Mouse (Mus musculus) cerebellum, adult 9-11 months (tissue): ENCODE data around the gene Mypn.

Experiments used
- DNase-seq: peaks from one replicate; pipeline ENCODE4 v3.0.0; 2022

Gene Mypn

DNA sequence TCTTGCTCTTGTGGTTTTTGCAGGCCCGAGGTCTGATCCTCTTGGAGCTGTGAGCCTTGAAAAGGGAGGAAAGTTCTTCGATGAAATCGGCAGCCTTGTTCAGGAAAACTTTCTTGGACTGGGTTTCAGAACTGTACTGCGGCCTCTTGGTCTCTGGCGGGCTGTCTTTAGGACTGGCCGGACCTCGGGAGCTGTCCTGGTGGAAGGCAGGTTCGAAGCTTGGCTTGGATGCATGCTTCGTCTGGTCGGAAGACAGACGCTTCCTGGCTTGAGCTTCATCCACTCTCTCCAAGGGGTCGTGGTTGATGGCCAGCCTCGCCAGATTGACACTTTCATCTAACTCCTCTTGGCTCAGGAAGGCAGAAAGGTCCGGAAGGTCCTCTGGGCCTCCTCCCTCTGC is 11.0 kb downstream of the Mypn start:
- DNase-seq, result no peak

DNA sequence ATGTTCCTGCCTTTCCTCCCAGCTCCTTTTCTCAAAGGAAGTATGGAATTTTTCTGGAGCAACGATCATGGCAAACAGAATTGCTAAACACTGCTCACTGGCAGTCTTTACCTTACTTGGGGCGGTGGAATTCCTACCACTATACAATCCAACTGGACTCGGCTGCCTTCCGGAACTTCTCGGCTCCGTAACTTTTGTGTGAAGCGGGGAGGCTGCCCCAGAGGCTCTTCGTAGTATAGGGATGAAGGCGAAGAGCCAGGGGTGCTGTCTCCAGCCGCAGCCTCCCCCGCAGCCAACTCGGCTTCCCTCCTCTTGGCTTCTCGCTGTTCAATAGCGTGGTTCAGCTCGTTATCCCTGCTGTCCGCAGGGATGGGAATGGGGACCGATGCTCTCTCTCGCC is 11.5 kb downstream of the Mypn start:
- no peak for DNase-seq

DNA sequence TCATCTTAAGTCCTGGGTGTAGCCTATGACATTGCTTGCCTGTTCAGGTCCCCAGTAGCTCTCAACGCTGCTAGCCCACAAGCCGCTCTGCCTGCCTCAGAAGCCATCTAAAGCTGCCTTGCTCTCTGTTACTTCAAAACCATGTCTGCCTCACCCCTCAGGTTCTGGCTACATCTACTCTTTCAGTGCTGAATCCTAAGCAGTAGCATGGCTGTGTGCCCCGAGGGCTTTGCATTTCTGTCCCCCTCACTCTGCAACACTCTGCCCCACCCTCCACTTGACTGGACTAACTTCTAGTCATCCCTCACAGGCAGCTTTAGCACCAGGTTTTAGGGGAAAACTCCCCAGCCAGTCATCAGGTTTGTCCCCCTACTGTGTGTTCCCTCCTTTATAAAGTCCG is 19.3 kb downstream of the Mypn start:
- no peak for DNase-seq

DNA sequence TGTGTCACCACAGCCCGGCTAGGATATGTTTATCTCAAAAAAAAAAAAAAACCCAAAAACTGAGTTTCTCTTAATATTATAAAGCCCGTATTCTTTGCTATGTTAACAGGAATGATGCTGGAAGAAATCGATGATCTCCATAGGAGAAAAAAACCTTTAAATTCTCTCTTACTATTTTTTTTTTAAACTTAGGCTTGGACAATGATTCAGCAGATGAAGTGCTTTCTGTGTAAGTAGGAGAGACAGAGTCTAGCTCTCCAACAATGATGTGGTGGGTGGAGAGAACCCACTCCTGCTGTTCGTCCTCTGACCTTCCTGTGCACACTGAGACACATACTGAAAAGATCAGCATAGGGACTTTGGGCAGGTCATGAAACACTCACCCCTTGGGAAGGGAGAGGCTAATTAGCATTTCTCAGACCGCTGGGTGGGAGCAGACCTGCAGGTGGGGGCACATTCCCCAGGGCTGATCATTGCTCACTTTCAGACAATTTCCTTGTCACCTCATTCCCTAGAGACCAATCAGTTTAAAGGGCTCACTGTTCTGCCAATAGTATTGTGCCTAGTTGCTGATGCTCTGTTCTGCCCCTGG is 21.5 kb downstream of the Mypn start:
- DNase-seq, result no peak

DNA sequence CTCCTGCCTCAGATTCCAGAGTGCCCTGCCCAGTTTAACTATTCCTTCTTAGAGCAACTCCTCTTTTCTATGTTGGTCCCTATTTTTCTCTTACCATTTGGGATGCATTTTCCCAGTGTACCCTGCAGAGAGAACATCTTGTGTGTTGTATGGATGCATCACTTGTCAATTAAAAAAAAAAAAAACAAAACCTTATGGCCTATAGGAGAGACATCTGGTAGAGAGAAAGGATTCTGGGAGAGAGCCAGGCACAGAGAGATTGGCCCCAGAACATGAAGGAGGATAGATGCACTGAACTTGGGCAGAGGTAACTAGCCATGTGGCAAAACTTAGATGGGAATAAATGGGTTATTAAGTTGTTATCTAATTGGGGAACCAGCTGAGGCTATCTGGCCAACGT is 22.6 kb downstream of the Mypn start:
- no peak for DNase-seq

DNA sequence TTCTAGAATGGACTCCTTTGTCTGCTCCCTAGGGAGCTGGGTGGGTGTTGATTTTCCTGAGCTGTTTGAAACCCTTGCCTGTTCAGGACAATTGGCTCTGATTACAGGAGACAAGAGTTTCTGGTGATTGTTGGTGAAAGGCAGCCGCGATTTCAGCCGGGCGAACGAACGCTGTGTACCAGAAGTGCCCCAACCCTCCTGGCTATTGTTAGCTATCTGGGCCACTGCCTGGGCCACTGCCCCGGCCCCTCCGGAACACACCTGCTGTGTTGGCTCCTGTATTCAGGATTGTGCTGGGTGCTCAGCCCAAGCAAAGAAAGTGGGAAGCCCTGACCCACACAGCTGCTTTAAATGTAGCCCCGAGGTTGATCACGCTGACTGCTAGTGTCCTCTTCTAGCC is 24.2 kb downstream of the Mypn start:
- no peak for DNase-seq

DNA sequence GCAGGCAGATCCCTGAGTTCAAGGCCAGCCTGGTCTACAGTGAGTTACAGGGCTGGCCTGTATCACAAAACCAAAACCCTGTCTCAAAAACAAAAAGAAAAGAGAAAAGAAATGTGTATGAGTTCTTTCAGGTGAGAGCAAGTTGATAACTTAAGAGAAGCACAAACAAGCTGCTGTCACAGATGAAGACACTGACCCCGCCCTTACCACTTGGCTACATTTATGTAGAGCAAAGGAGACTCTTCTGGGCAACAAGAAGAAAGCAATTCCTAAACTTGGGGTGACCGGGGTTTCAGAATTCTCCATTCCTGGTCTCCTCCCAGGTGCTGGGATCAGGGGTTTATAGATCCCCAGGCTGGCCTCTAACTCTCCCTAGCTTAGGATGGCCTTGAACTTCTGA is 25.4 kb downstream of the Mypn start:
- DNase-seq, result no peak

DNA sequence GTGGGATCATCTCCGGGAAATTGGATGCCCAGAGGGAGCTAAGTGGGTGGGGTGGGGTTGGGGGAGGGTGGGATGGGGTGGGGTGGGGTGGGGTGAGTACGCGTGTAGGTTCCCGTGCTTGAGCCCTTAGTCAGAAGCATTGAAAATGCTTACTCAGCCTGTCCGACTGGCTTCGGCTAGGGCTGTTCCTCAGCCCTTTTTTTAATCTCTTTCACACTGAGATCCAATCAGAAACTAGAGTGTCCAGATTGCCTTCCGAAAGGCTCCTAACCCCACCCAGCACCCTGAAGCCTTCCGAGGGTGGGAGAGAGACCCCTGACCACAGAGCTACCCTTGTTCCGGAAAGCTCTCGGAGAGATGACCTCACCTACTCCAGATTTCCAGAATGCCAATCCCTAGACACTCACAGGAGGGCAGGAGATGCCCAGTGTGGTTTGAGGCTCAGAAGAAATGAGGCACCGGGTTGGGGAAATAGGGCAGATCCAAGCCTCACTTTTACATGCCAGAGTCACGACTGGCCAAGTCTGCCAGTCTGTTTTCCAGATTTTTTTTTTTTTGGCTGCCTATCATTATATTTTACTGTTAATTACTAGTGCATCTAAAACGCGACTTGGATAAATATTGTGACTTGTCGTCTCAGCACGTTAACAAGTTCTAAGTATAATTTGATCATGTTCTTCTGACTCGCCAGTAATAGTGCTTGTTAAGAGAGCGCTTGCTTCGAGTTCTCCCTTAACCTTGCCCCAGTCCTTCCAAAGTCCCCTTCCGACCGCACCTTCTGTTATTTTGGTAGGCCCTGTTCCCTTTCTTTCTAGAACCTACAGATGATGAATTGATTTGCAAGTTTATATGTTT is 26.2 kb downstream of the Mypn start:
- no peak for DNase-seq

DNA sequence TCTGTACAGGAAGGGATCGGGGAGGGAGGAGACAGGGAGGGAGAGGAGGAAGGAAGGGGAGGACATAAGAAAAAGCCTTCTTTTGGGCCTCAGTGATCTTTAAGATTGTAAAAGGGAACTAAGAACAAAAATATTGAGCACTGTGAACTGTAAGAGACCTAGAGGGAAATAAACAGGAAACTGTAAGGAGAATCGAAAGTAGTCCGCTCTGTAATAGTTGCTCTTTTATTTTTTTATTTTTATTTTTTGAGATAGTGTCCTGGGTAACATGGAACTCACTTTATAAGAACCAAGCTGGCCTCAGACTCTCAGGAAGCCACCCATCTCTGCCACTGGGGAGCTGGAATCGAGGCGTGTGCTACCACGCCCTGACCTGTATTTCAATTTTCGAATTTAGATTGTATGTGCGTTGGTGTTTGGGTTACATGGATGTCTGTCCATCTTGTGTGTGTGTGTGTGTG is 27.3 kb downstream of the Mypn start:
- DNase-seq, result no peak

DNA sequence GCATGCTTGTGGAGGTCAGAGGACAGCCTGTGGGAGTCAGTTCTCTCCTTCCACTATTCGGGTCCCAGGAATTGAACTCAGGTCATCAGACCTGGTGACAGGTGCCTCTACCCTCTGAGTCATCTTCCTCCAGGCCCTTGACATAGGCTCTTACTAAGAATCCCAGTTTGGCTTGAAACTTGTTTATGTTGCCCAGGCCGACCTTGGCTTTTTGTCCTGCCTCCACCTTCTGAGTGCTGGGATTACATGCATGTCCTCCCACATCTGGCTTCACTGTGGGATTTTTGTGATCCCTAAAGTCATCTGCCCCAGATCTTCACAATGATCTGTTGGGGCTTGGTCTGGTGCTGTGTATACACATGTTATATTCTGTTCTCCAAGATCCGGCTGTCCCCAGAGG is 31.7 kb downstream of the Mypn start:
- no peak for DNase-seq

DNA sequence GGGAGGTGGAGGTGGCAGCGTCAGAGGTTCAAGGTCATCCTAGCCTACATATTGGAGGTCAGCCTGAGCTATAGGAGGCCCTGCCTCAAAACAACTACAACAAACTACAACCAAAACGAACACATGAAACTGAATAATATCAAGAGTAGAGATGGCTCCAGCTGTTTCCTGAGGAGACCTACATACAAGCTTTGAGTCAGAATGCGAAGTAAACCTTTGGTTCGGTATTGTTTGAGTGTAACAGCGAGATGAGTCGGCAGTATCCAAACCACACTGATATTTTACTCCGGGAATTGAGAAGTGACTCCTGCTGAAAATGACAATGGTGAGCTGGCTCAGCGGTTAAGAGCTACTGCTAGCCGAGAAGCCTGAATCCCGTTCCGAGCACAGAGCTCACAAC is 34.2 kb downstream of the Mypn start:
- no peak for DNase-seq

DNA sequence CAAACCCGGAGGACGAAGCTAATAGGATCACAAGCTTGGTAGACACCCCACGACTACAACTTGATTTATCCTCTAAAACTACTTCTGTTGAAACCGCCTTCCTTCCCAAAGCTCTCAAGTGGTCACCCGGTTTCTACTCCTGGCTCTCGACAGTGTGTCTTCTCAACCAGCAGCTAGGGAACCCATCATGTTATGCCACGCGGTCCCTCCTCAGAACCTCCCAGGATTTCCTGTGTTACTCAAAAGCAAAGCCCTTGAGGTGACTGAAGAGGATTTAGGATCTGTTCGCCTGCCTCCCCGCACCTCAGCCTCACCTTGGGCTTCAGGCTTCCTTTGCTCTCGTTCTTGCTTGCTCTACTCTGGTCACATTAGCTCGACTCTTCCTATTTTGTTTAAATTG is 35.6 kb downstream of the Mypn start:
- no peak for DNase-seq

DNA sequence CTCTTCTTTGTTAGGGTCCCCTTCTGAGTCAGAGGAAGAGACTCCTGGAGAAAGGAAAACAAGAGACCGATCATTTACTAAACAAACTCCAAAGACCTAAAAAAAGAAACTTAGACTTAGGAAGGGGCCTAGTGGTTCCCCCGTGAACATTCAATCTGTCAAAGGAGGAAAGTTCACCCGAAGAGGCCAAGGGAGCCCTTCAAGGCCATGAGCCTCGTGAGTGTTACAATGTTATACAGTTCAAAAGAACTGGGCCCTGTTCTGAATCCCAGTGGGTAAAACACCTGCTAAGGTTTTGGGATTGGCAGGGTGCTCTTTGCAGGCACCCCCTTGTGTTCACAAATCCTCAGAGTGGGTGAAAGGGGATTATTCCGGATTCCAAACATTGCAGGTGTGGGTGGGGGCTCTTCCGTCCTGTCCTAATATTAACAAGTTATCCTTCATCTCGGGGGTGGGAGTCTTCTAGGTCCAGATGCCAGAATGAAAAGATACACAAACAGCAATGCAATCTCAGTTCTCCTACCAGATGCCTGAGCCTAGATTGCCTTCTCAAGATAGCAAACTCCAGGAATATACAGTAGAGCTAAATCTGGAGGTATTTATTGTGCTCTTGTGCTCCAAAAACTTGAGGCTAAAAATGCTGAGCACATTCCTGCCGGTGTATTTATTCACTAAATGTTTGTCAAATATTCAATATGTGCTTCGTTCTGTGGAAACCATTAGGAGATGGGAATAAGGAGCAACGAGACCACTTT is 36.3 kb downstream of the Mypn start:
- no peak for DNase-seq

DNA sequence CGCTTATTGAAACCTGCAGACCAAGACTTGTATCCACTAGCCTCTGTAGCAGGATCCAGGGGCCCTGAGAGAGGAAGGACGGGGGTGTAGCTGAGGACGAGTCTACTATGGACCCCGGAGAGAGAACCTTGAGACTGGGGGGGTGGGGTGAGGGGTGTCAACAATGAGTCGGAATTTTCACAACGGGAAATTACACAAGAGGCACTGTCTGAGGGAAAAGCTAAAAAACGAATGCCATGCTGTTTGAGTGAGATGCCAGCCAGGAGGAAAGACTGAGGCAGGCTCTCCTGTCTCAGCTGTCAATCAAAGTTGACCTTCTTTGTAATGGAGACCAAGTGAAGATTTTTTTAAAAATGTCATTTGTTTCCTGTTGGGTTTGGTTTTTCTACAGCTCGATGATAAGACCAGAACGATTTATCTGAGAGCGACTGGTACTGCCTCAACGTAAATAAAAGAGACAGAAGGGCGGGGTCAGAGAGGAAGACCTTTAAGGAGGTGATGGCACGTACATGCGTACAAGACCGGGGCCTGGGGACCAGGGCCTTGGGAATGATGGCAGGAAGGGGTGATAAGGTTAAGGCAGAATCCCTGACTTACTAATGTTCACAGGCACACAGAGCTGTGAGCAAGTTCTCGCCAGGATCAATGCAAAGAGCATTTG is 37.9 kb downstream of the Mypn start:
- no peak for DNase-seq

DNA sequence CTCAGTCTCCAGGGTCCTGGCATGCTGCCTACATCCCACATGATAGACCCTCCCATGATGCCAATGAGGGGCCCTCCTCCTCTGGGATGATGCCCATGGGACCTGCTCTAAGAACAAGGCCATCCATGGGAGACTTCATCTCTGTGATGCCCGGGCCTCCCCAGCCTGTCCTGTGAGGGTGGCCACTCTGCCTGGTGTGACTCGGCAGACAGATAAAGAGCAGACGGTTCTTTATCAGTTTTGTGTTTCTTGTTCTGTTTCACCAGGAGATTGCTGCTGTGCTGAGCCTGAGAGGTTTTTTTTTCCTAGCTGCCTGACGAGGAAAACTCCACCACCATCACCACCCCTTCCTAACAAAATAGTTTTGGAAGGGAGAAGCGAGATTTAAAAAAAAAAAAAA is 42.5 kb downstream of the Mypn start:
- no peak for DNase-seq

DNA sequence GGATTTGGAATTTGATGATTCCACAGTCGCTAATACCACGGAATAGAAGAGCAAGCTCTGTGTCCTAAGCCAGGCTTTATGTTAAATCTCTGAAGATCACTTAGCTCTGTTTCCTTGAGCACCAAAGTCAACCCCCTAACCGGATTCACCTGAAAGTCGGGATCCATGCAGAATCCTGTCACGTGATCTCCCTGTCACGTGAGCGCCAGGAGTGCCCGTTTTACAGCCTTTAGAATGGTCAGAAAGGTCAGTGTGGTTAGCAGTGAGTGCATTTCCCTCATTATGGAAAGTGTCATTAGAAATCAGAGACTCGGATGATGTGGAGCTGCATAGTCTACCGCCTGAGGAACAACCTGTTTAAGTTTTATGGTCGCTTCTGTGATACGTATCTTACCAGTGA is 43.1 kb downstream of the Mypn start:
- DNase-seq, result no peak

DNA sequence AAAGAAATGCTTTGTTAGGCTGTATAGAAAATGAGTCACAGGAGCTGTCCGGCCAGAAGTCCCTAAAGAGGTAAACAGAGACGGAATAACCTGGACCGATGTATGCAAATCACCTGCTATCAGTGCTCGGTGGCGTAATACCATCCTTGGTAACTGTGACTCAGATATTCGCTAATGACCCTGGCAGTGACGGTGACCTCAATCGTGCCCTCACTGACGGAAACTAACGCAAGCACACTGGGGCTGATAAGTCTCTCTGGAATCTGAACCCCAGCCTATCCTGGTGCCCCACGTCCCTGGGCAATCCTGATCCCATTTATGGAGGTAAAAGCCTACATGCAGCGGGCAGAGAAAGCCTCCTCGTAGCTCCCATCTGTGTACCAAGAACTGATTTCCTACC is 45.6 kb downstream of the Mypn start:
- DNase-seq, result no peak

DNA sequence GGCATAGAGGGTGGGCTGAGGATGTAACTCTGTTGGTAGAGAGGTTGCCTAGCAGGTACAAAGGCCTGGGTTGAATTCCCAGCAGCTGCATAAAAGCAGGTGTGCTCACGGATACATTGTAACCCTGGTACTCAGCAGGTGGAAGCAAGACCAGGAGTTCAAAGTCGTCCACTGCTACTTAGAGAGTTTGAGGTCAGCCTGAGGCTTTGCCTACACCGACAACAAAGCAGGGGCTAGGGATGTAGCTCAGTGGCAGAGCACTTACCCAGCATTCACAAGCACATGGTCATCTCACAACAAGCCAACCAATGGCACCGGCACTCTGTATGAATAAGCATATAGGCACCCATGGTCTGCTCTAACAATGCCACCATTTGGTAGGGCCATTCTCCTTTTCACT is 46.3 kb downstream of the Mypn start:
- DNase-seq, result no peak

DNA sequence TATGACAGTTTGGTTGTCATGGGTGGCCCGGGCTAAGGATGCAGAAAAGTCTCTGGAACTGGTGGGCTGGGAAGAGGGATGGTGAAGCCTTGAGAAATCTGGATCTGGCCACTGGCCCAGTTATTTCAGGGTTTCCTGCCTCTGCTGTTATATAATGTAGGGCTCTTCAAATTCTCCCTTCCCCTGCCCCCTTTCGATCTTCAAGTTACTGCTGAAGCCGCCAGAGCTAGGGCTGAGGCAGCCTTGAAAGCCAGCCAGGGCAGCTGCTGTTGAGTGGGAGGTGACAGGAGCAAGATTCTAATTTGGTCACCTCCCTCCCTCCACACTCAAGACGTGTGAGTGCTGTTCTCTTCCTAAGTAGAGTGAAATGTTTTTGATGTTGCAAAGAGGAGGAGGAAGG is 46.8 kb downstream of the Mypn start:
- DNase-seq, result no peak

DNA sequence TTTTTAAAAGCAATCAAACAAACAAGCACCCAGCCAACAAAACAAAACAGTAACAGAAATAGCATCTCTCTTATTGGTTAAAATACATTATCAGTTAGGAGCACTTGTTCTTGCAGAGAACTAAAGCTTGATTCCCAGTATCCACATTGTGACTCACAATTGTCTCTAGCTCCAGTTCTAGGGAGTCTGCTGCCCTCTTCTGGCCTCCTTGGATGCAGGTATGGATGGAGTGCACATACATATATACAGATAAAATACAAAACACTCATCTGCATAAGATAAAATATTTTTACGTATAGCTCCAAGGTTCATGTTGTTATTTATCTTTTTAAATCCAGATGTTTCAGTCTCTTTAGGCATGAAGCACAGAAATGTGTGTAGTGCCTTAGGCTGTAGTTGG is 47.4 kb downstream of the Mypn start:
- DNase-seq, result no peak

DNA sequence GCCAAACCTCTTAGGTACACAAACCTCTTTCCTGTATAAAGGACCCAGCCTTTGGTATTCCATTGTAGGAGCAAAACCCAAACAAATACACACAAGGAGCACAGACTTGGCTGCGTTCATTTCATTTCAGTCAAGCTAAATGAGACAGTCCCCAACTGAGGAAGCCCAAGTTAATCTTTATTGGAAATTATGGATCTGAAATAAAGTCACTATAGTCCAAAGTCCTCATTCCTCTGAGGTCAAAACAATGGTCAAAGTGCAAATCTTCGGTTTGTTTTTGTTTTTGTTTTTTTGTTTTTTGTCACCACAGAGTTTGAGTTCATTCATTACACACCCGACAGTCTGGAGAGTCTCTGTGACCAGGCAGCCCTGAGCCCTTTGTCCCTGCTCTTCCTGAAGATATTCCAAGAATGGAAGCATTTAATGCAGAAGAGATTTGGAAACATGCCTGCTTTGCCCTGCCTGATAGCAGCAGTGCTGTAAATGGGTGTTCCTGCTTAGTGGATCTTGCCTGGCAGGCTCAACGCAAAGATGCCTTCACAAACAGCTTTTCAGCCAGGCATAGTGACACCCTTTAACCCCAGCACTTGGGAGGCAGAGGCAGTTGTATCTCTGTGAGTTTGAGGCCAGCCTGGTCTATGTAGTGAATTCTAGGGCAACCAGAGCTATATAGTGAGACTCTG is 47.9 kb downstream of the Mypn start:
- no peak for DNase-seq

DNA sequence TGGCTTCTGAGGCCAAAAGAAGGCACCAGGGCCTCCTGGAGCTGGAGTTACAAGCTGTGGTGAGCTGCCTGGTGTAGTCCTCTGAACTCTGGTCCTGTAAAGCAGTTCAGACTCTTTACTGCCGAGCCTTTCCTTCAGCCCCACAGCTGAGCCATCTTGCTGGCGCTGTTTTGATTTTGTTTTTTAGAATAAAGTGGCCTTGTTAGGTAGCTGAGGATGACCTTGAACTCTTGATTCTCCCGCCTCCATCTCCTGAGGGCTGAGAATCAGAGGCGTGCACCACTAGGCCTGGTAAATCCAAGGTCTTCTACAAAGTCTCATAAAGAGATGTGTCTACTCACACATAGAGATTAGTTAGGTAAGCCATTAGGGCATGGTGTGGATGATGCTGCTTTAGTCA is 49.0 kb downstream of the Mypn start:
- no peak for DNase-seq

DNA sequence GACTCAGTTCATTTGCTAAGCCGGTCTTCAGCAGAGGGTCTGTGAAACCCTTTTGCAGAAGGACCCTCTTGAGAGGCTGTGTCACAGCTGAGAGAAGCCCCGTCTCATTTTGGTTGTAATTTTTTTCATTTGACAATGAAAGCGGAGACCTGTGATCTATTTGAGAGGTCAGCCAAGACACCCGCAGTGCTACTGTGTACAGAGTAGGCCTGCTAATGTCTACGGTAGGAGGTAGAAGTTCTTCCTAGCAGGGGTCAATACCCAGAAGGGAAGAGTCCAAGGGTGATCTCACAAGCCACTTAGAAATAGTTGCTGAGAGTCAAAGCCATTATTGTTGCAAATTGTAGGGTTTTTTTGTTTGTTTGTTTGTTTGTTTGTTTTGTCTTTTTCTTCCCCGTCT is 49.5 kb downstream of the Mypn start:
- DNase-seq, result no peak
